Mouse (Mus musculus): ENCODE data around the gene Prpf6. TPM values are rescaled to one million over a fixed set of nuclear protein-coding genes. Genes with fewer than 3 reads are reported as not detected.

The Prpf6 gene
- polyA plus RNA-seq, 1 experiment: 44.2 TPM

DNA sequence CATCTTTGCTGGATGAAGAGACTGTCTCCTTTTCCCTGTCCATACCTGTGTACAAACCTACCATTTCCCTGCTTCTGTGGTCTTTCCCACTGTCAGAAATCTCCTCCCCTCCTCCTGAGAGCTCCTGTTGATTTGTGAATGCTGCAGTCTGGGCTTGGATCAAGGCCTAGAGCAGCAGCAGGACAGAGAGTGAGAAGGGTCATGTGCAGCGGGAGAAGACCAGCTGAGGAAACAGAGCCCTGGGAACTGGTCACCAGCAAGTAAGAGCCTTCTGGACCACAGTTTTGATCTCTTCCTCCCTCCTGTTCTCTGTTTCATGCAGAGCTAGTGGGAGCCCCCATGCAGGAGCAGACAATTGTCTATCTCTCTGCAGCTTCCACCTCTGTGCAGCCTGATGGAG is 104.1 kb downstream of the Prpf6 start:
- peak in 1 of 2 experiments; percentile 9 for DNase-seq

DNA sequence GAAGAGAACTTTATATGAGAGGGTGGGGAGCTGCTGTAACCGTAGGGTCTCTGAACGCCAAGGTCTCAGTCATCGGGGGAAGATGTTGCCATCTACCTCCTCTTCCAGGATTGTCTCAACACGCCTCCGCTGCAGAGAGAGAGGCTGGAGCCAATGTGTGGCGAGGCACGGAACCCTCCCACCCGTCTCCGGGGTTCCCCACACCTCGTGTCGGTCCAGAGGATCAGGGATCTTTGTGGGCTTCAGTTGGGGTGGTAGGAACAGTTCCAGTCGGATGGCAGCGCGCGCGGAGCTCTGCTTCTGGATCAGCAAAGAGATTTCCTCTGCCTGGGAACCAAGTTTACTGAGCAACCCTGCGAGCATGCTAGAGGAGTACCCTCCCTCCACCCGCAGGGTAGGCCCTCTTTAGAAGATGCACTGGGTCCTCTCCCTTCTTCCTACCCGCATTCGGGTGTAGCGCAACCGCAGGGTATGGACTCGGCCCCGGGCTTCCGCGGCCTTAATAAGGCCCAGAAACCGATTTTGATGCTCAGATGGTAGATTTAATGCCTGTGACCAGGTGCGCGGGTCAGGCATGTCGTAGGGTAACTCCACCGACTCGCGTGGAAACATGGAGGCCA is 105.2 kb downstream of the Prpf6 start:
- Histone ChIP-seq H3K4me1 (ENCODE audit: control insufficient read depth, insufficient read depth, low read length) (no peaks in the 10 kb centered on the region), H3K27me3 (ENCODE audit: control insufficient read depth, insufficient read depth, low read length) (no peaks in the 10 kb centered on the region), H3K4me3 (replicated peaks; ENCODE audit: insufficient read depth, low read depth, low read length) (no peak overlapping the region), H3K27ac (ENCODE audit: insufficient read depth, low read length) (no peak overlapping the region)
- peak in 1 of 2 experiments; percentile 4 for DNase-seq
- TF ChIP-seq CTCF (IDR thresholded peaks at IDR 0.05; ENCODE audit: borderline replicate concordance, insufficient read depth, low read depth, low read length) (no peak), POLR2A (IDR thresholded peaks at IDR 0.05; ENCODE audit: borderline replicate concordance, insufficient read depth, low read length) (no peak)
- WGBS: 84% methylated on average over 33 of the region's 33 CpGs

More for the DNA sequence above, 104.1 kb downstream of the Prpf6 start:
- Histone ChIP-seq H3K4me1 (ENCODE audit: control insufficient read depth, insufficient read depth, low read length) (no peaks in the 10 kb centered on the region), H3K27me3 (ENCODE audit: control insufficient read depth, insufficient read depth, low read length) (no peaks in the 10 kb centered on the region), H3K4me3 (replicated peaks; ENCODE audit: insufficient read depth, low read depth, low read length) (no peak overlapping the region), H3K27ac (ENCODE audit: insufficient read depth, low read length) (no peak overlapping the region)
- WGBS: 29% methylated on average over 1 of the region's 1 CpGs
- TF ChIP-seq POLR2A (IDR thresholded peaks at IDR 0.05; ENCODE audit: borderline replicate concordance, insufficient read depth, low read length) (no peak), CTCF (IDR thresholded peaks at IDR 0.05; ENCODE audit: borderline replicate concordance, insufficient read depth, low read depth, low read length) (no peak)

DNA sequence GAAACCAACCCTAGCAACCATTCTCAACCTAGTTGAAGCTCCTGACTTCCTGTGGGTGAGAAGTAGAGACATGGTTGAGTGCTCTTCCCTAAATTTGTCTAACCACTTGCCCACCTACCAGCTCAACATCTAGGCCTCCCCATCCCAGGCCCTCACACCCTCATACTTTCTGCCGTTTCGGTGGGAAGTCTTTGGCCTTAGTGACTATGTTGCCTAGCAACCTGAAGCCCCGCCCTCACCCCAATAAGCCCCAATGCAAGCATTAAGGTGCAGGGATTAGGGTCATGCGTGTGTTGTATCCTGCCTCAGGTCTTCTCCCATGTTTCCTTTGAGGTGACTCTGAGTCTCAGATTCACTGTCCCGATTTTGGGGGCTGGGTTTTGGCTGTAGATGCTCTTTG is 106.6 kb downstream of the Prpf6 start, which contains the start of gene Lkaaear1:
Gene Lkaaear1, minus strand, starts transcription at position 202 of the 400 bp plus-strand sequence.
- Histone ChIP-seq H3K27me3 (ENCODE audit: control insufficient read depth, insufficient read depth, low read length) (no peaks in the 10 kb centered on the region), H3K27ac (ENCODE audit: insufficient read depth, low read length) (no peak within 1 kb of the TSS), H3K4me1 (ENCODE audit: control insufficient read depth, insufficient read depth, low read length) (no peaks in the 10 kb centered on the region), H3K4me3 (replicated peaks; ENCODE audit: insufficient read depth, low read depth, low read length) (no peak within 1 kb of the TSS)
- peak in 1 of 2 experiments; percentile 5 for DNase-seq
- 43% methylated on average over 5 of the region's 5 CpGs for WGBS
- TF ChIP-seq POLR2A (IDR thresholded peaks at IDR 0.05; ENCODE audit: borderline replicate concordance, insufficient read depth, low read length): no peak
- TF ChIP-seq CTCF (IDR thresholded peaks at IDR 0.05; ENCODE audit: borderline replicate concordance, insufficient read depth, low read depth, low read length): no peak

Other genes starting within 250 kb of the Prpf6 start
- gene Zgpat, start 226.9 kb upstream of the Prpf6 start, polyA plus RNA-seq (2012; rRNA removed): 102 and 106 TPM in 2 replicates
- 75.6 and 77.7 TPM in 2 replicates for gene Arfrp1, start 226.5 kb upstream of the Prpf6 start, polyA plus RNA-seq (2012; rRNA removed)
- gene Lime1, start 211.8 kb upstream of the Prpf6 start, polyA plus RNA-seq (2012; rRNA removed): 79.8 and 85.0 TPM in 2 replicates
- gene Zbtb46, start 132.4 kb upstream of the Prpf6 start, polyA plus RNA-seq (2012; rRNA removed): 31.9 and 34.6 TPM in 2 replicates
- not detected in 2 replicates for gene Abhd16b, start 98.7 kb upstream of the Prpf6 start, polyA plus RNA-seq (2012; rRNA removed)
- 154 and 159 TPM in 2 replicates for gene Tpd52l2, start 94.7 kb upstream of the Prpf6 start, polyA plus RNA-seq (2012; rRNA removed)
- 218 and 230 TPM in 2 replicates for gene Dnajc5, start 71.4 kb upstream of the Prpf6 start, polyA plus RNA-seq (2012; rRNA removed)
- gene Uckl1, start 7.0 kb upstream of the Prpf6 start, polyA plus RNA-seq (2012; rRNA removed): 142 and 149 TPM in 2 replicates
- gene Zfp512b, start 935 bp downstream of the Prpf6 start, polyA plus RNA-seq (2012; rRNA removed): 55.5 and 55.6 TPM in 2 replicates
- 61.0 and 62.2 TPM in 2 replicates for gene Samd10, start 7.3 kb downstream of the Prpf6 start, polyA plus RNA-seq (2012; rRNA removed)
- 0.21 and 0.26 TPM in 2 replicates for gene Gm29797, start 65.2 kb downstream of the Prpf6 start, polyA plus RNA-seq (2012; rRNA removed)
- 15.1 and 17.8 TPM in 2 replicates for gene Sox18, start 79.8 kb downstream of the Prpf6 start, polyA plus RNA-seq (2012; rRNA removed)
- 128 and 138 TPM in 2 replicates for gene Tcea2, start 88.4 kb downstream of the Prpf6 start, polyA plus RNA-seq (2012; rRNA removed)
- 29.2 and 30.6 TPM in 2 replicates for gene Rgs19, start 102.1 kb downstream of the Prpf6 start, polyA plus RNA-seq (2012; rRNA removed)
- not detected in 2 replicates for gene Lkaaear1, start 106.6 kb downstream of the Prpf6 start, polyA plus RNA-seq (2012; rRNA removed)
- gene Oprl1, start 123.1 kb downstream of the Prpf6 start, polyA plus RNA-seq (2012; rRNA removed): 28.6 and 35.1 TPM in 2 replicates
- gene Myt1, start 171.5 kb downstream of the Prpf6 start, polyA plus RNA-seq (2012; rRNA removed): 44.2 and 47.5 TPM in 2 replicates
- 94.1 and 105 TPM in 2 replicates for gene Pcmtd2, start 246.0 kb downstream of the Prpf6 start, polyA plus RNA-seq (2012; rRNA removed)